Mouse (Mus musculus): ENCODE data around the gene Prss16. TPM values are rescaled to one million over a fixed set of nuclear protein-coding genes. Genes with fewer than 3 reads are reported as not detected.
"Not testable (repeated sequence)": the region's sequence is repeated elsewhere in the genome, so short reads cannot be mapped to it uniquely, and the experiment has no call there.

Gene Prss16
- polyA plus RNA-seq, 1 experiment from 2014 or later, result 10.0 TPM

- ATAC-seq (ENCODE audit: low read depth), result peak; percentile 7
- Histone ChIP-seq H3K4me2 (ENCODE audit: low read depth, low read length) (peak overlapping the region; percentile 60), H3K36me3 (ENCODE audit: control insufficient read depth, insufficient read depth, low read length) (no peaks in the 10 kb centered on the region), H3K4me1 (replicated peaks; ENCODE audit: control insufficient read depth, insufficient read depth, low read length) (peaks cover 19% of the 10 kb centered on the region), H3K4me3 (ENCODE audit: low read length) (peak overlapping the region; percentile 47), H3K27me3 (ENCODE audit: control insufficient read depth, insufficient read depth, low read depth, low read length) (no peaks in the 10 kb centered on the region), H3K27ac (ENCODE audit: low read length) (peak overlapping the region; percentile 90), H3K9me3 (ENCODE audit: control insufficient read depth, low read length) (no peaks in the 10 kb centered on the region), H3K9ac (ENCODE audit: low read length) (peak overlapping the region; percentile 64)
- under 1% methylated on average over 9 of the region's 14 CpGs for WGBS
These were observed 34.2 kb upstream of the Prss16 start for GRCm38 (mm10) chr13:22043503-22044431.

GRCm38 (mm10) chr13:22042568-22043502 is 33.3 kb upstream of the Prss16 start, which contains the start of the genes Hist1h2ag and Hist1h2bj:
TSS of gene Hist1h2ag (minus strand) at chr13:22042944.
TSS of gene Hist1h2bj (plus strand) at chr13:22043214.
- H3K36me3 ChIP-seq (ENCODE audit: control insufficient read depth, insufficient read depth, low read length); H3K9me3 ChIP-seq (ENCODE audit: control insufficient read depth, low read length); H3K27me3 ChIP-seq (ENCODE audit: control insufficient read depth, insufficient read depth, low read depth, low read length): not testable (repeated sequence)
- H3K9ac ChIP-seq (ENCODE audit: low read length), result peak within 1 kb of the TSS; percentile 68
- H3K27ac ChIP-seq (ENCODE audit: low read length), result peak within 1 kb of the TSS; percentile 96
- H3K4me2 ChIP-seq (ENCODE audit: low read depth, low read length), result peak within 1 kb of the TSS; percentile 86
- H3K4me1 ChIP-seq (replicated peaks; ENCODE audit: control insufficient read depth, insufficient read depth, low read length), result peaks cover 19% of the 10 kb centered on the region
- peak; percentile 91 for ATAC-seq (ENCODE audit: low read depth)
- H3K4me3 ChIP-seq (ENCODE audit: low read length), result peak within 1 kb of the TSS; percentile 47
- 0% methylated on average over 35 of the region's 80 CpGs for WGBS

GRCm38 (mm10) chr13:22041651-22042567 is 32.4 kb upstream of the Prss16 start:
- Histone ChIP-seq H3K9ac (ENCODE audit: low read length) (peak overlapping the region; percentile 68), H3K27ac (ENCODE audit: low read length) (peak overlapping the region; percentile 96), H3K4me1 (replicated peaks; ENCODE audit: control insufficient read depth, insufficient read depth, low read length) (peaks cover 19% of the 10 kb centered on the region), H3K27me3 (ENCODE audit: control insufficient read depth, insufficient read depth, low read depth, low read length) (no peaks in the 10 kb centered on the region), H3K4me2 (ENCODE audit: low read depth, low read length) (peak overlapping the region; percentile 86), H3K4me3 (ENCODE audit: low read length) (peak overlapping the region; percentile 46), H3K9me3 (ENCODE audit: control insufficient read depth, low read length) (no peaks in the 10 kb centered on the region), H3K36me3 (ENCODE audit: control insufficient read depth, insufficient read depth, low read length) (no peaks in the 10 kb centered on the region)
- ATAC-seq (ENCODE audit: low read depth), result no peak
- WGBS, result 2% methylated on average over 13 of the region's 13 CpGs

DNA sequence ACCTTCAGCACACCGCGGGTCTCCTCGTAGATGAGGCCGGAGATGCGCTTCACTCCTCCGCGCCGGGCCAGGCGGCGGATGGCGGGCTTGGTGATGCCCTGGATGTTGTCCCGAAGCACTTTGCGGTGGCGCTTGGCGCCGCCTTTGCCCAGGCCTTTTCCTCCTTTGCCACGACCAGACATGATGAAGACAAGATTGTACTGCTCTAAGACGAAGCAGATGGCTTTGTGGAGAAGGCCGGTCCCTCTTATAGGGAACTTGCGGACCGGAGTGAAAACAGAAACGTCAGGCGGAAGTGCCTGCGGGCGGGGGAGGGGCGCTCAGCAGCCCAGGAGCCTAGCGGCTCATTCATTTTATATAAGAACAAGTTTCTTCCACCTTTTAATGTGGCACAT is 31.6 kb upstream of the Prss16 start, which contains the start of gene Hist1h4i:
Gene Hist1h4i (minus strand): TSS at position 221 of the 395 bp plus-strand sequence.
- WGBS, result under 1% methylated on average over 22 of the region's 27 CpGs
- not testable (repeated sequence) for H3K9me3 ChIP-seq (ENCODE audit: control insufficient read depth, low read length); H3K36me3 ChIP-seq (ENCODE audit: control insufficient read depth, insufficient read depth, low read length); H3K27me3 ChIP-seq (ENCODE audit: control insufficient read depth, insufficient read depth, low read depth, low read length)
- ATAC-seq (ENCODE audit: low read depth), result peak; percentile 71
- Histone ChIP-seq H3K4me1 (replicated peaks; ENCODE audit: control insufficient read depth, insufficient read depth, low read length) (peaks cover 25% of the 10 kb centered on the region), H3K4me3 (ENCODE audit: low read length) (peak within 1 kb of the TSS; percentile 56), H3K9ac (ENCODE audit: low read length) (peak within 1 kb of the TSS; percentile 73), H3K4me2 (ENCODE audit: low read depth, low read length) (peak within 1 kb of the TSS; percentile 86), H3K27ac (ENCODE audit: low read length) (peak within 1 kb of the TSS; percentile 96)

DNA sequence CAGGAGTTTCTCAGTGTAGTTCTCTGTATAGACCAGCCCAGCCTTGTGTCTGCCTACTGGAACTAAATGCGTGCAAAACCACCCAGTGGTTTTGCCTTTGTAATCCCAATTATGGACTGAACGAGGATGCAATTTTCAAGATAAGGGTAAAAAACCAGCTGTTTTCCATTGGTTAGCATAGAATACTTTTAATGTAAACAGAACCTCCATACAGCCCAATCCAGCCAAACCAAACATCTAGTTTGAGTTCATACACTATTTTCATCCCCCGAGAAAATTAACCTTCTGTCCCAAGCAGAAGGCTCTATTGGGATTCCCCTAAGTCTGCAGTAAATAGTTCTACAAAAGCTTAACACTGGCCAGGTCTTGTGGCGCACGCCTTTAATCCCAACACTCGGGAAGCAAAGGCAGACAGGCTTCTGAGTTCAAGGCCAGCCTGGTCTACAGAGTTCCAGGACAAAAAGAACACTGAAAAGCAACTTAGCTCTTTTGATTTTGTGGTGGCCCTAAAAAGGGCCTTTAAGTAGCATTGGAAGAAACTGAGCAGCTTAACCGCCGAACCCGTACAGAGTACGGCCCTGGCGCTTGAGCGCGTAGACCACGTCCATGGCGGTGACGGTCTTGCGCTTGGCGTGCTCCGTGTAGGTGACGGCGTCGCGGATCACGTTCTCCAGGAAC is 31.1 kb upstream of the Prss16 start:
- peak overlapping the region; percentile 96 for H3K27ac ChIP-seq (ENCODE audit: low read length)
- WGBS, result 0% methylated on average over 21 of the region's 24 CpGs
- H3K4me3 ChIP-seq (ENCODE audit: low read length), result peak overlapping the region; percentile 56
- no peaks in the 10 kb centered on the region for H3K36me3 ChIP-seq (ENCODE audit: control insufficient read depth, insufficient read depth, low read length)
- H3K4me1 ChIP-seq (replicated peaks; ENCODE audit: control insufficient read depth, insufficient read depth, low read length), result peaks cover 25% of the 10 kb centered on the region
- peak; percentile 4; the same call in 1 of the 2 replicates for ATAC-seq (ENCODE audit: low read depth)
- no peaks in the 10 kb centered on the region for H3K27me3 ChIP-seq (ENCODE audit: control insufficient read depth, insufficient read depth, low read depth, low read length)
- H3K9ac ChIP-seq (ENCODE audit: low read length), result peak overlapping the region; percentile 73
- H3K9me3 ChIP-seq (ENCODE audit: control insufficient read depth, low read length), result no peaks in the 10 kb centered on the region
- peak overlapping the region; percentile 86 for H3K4me2 ChIP-seq (ENCODE audit: low read depth, low read length)

GRCm38 (mm10) chr13:22039951-22040463 is 30.5 kb upstream of the Prss16 start:
- Histone ChIP-seq H3K4me2 (ENCODE audit: low read depth, low read length) (peak overlapping the region; percentile 86), H3K4me1 (replicated peaks; ENCODE audit: control insufficient read depth, insufficient read depth, low read length) (peaks cover 25% of the 10 kb centered on the region), H3K9ac (ENCODE audit: low read length) (peak overlapping the region; percentile 73), H3K27me3 (ENCODE audit: control insufficient read depth, insufficient read depth, low read depth, low read length) (no peaks in the 10 kb centered on the region), H3K4me3 (ENCODE audit: low read length) (peak overlapping the region; percentile 56), H3K9me3 (ENCODE audit: control insufficient read depth, low read length) (no peaks in the 10 kb centered on the region), H3K36me3 (ENCODE audit: control insufficient read depth, insufficient read depth, low read length) (no peaks in the 10 kb centered on the region), H3K27ac (ENCODE audit: low read length) (peak overlapping the region; percentile 96)
- ATAC-seq (ENCODE audit: low read depth), result no peak
- 4% methylated on average over 2 of the region's 2 CpGs for WGBS

GRCm38 (mm10) chr13:22039364-22039763 is 29.8 kb upstream of the Prss16 start:
- 55% methylated on average over 5 of the region's 5 CpGs for WGBS
- Histone ChIP-seq H3K27ac (ENCODE audit: low read length) (0 out of 2 replicates have a peak overlapping the region, but pooled peaks have one; percentile 96), H3K4me2 (ENCODE audit: low read depth, low read length) (no peak overlapping the region; the same call in 1 of the 2 replicates), H3K9ac (ENCODE audit: low read length) (no peak overlapping the region), H3K27me3 (ENCODE audit: control insufficient read depth, insufficient read depth, low read depth, low read length) (no peaks in the 10 kb centered on the region), H3K36me3 (ENCODE audit: control insufficient read depth, insufficient read depth, low read length) (no peaks in the 10 kb centered on the region), H3K4me3 (ENCODE audit: low read length) (no peak overlapping the region), H3K9me3 (ENCODE audit: control insufficient read depth, low read length) (no peaks in the 10 kb centered on the region), H3K4me1 (replicated peaks; ENCODE audit: control insufficient read depth, insufficient read depth, low read length) (peaks cover 26% of the 10 kb centered on the region)
- ATAC-seq (ENCODE audit: low read depth), result no peak

Data from lung, embryonic 16.5 days (tissue).